Mouse (Mus musculus): ENCODE data around the gene Apbb1ip. TPM values are rescaled to one million over a fixed set of nuclear protein-coding genes. Genes with fewer than 3 reads are reported as not detected.

The Apbb1ip gene
- polyA plus RNA-seq, 1 experiment from 2014 or later, result 0.35 TPM

GRCm38 (mm10) chr2:22790435-22790834 lies 16.5 kb downstream of the Apbb1ip start:
- H3K36me3 ChIP-seq (ENCODE audit: control insufficient read depth, insufficient read depth, low read length), result no peaks in the 10 kb centered on the region
- no peak overlapping the region for H3K27ac ChIP-seq (replicated peaks; ENCODE audit: low read depth, low read length)
- 0 out of 2 replicates have a peak, but pooled peaks cover 2% of the 10 kb centered on the region for H3K9me3 ChIP-seq (ENCODE audit: control insufficient read depth, low read length)
- no peaks in the 10 kb centered on the region for H3K27me3 ChIP-seq (ENCODE audit: control insufficient read depth, insufficient read depth, low read length)
- no peaks in the 10 kb centered on the region for H3K4me1 ChIP-seq (ENCODE audit: control insufficient read depth, insufficient read depth, low read length)
- no peak overlapping the region for H3K4me2 ChIP-seq (ENCODE audit: low read depth, severe bottlenecking)
- ATAC-seq (ENCODE audit: insufficient number of reproducible peaks, low FRiP score, low TSS enrichment, low read depth) (no peak), DNase-seq (ENCODE audit: low spot score) (no peak)
- 52% methylated on average over 1 of the region's 1 CpGs for WGBS
- H3K4me3 ChIP-seq (ENCODE audit: low read depth, low read length), result no peak overlapping the region
- no peak overlapping the region for H3K9ac ChIP-seq (ENCODE audit: low read length)

- Histone ChIP-seq H3K4me1 (ENCODE audit: control insufficient read depth, insufficient read depth, low read length) (no peaks in the 10 kb centered on the region), H3K4me2 (ENCODE audit: low read depth, severe bottlenecking) (no peak overlapping the region), H3K27me3 (ENCODE audit: control insufficient read depth, insufficient read depth, low read length) (no peaks in the 10 kb centered on the region), H3K9ac (ENCODE audit: low read length) (no peak overlapping the region), H3K4me3 (ENCODE audit: low read depth, low read length) (no peak overlapping the region), H3K9me3 (ENCODE audit: control insufficient read depth, low read length) (0 out of 2 replicates have a peak, but pooled peaks cover 2% of the 10 kb centered on the region), H3K27ac (replicated peaks; ENCODE audit: low read depth, low read length) (no peak overlapping the region), H3K36me3 (ENCODE audit: control insufficient read depth, insufficient read depth, low read length) (no peaks in the 10 kb centered on the region)
- DNase-seq (ENCODE audit: low spot score) (no peak), ATAC-seq (ENCODE audit: insufficient number of reproducible peaks, low FRiP score, low TSS enrichment, low read depth) (no peak)
- 74% methylated on average over 3 of the region's 3 CpGs for WGBS
Observed at GRCm38 (mm10) chr2:22795087-22795486, 21.2 kb downstream of the Apbb1ip start.

- Histone ChIP-seq H3K9me3 (ENCODE audit: control insufficient read depth, low read length) (0 out of 2 replicates have a peak, but pooled peaks cover 2% of the 10 kb centered on the region), H3K27ac (replicated peaks; ENCODE audit: low read depth, low read length) (no peak overlapping the region), H3K36me3 (ENCODE audit: control insufficient read depth, insufficient read depth, low read length) (no peaks in the 10 kb centered on the region), H3K4me2 (ENCODE audit: low read depth, severe bottlenecking) (no peak overlapping the region), H3K4me3 (ENCODE audit: low read depth, low read length) (no peak overlapping the region), H3K27me3 (ENCODE audit: control insufficient read depth, insufficient read depth, low read length) (no peaks in the 10 kb centered on the region), H3K4me1 (ENCODE audit: control insufficient read depth, insufficient read depth, low read length) (no peaks in the 10 kb centered on the region), H3K9ac (ENCODE audit: low read length) (no peak overlapping the region)
- DNase-seq (ENCODE audit: low spot score) (no peak), ATAC-seq (ENCODE audit: insufficient number of reproducible peaks, low FRiP score, low TSS enrichment, low read depth) (no peak)
Observed at GRCm38 (mm10) chr2:22796487-22796886, 22.6 kb downstream of the Apbb1ip start.

GRCm38 (mm10) chr2:22799430-22800041 lies 25.6 kb downstream of the Apbb1ip start:
- Histone ChIP-seq H3K27me3 (ENCODE audit: control insufficient read depth, insufficient read depth, low read length) (no peaks in the 10 kb centered on the region), H3K36me3 (ENCODE audit: control insufficient read depth, insufficient read depth, low read length) (no peaks in the 10 kb centered on the region), H3K4me3 (ENCODE audit: low read depth, low read length) (no peak overlapping the region), H3K9me3 (ENCODE audit: control insufficient read depth, low read length) (0 out of 2 replicates have a peak, but pooled peaks cover 2% of the 10 kb centered on the region), H3K4me1 (ENCODE audit: control insufficient read depth, insufficient read depth, low read length) (no peaks in the 10 kb centered on the region), H3K9ac (ENCODE audit: low read length) (no peak overlapping the region), H3K4me2 (ENCODE audit: low read depth, severe bottlenecking) (no peak overlapping the region), H3K27ac (replicated peaks; ENCODE audit: low read depth, low read length) (no peak overlapping the region)
- DNase-seq (ENCODE audit: low spot score) (no peak), ATAC-seq (ENCODE audit: insufficient number of reproducible peaks, low FRiP score, low TSS enrichment, low read depth) (no peak)
- whole genome bisulfite sequencing, result 82% methylated on average over 2 of the region's 2 CpGs

GRCm38 (mm10) chr2:22805589-22805988 lies 31.7 kb downstream of the Apbb1ip start:
- Histone ChIP-seq H3K4me1 (ENCODE audit: control insufficient read depth, insufficient read depth, low read length) (no peaks in the 10 kb centered on the region), H3K4me3 (ENCODE audit: low read depth, low read length) (no peak overlapping the region), H3K27ac (replicated peaks; ENCODE audit: low read depth, low read length) (no peak overlapping the region), H3K9ac (ENCODE audit: low read length) (no peak overlapping the region), H3K27me3 (ENCODE audit: control insufficient read depth, insufficient read depth, low read length) (no peaks in the 10 kb centered on the region), H3K4me2 (ENCODE audit: low read depth, severe bottlenecking) (no peak overlapping the region), H3K36me3 (ENCODE audit: control insufficient read depth, insufficient read depth, low read length) (no peaks in the 10 kb centered on the region), H3K9me3 (ENCODE audit: control insufficient read depth, low read length) (no peaks in the 10 kb centered on the region)
- no peak for DNase-seq (ENCODE audit: low spot score)
- 74% methylated on average over 2 of the region's 2 CpGs for WGBS
- no peak for ATAC-seq (ENCODE audit: insufficient number of reproducible peaks, low FRiP score, low TSS enrichment, low read depth)

GRCm38 (mm10) chr2:22806576-22806975 lies 32.7 kb downstream of the Apbb1ip start:
- Histone ChIP-seq H3K4me1 (ENCODE audit: control insufficient read depth, insufficient read depth, low read length) (no peaks in the 10 kb centered on the region), H3K9ac (ENCODE audit: low read length) (no peak overlapping the region), H3K4me2 (ENCODE audit: low read depth, severe bottlenecking) (no peak overlapping the region), H3K9me3 (ENCODE audit: control insufficient read depth, low read length) (no peaks in the 10 kb centered on the region), H3K27me3 (ENCODE audit: control insufficient read depth, insufficient read depth, low read length) (no peaks in the 10 kb centered on the region), H3K27ac (replicated peaks; ENCODE audit: low read depth, low read length) (no peak overlapping the region), H3K36me3 (ENCODE audit: control insufficient read depth, insufficient read depth, low read length) (no peaks in the 10 kb centered on the region), H3K4me3 (ENCODE audit: low read depth, low read length) (no peak overlapping the region)
- WGBS, result 93% methylated on average over 1 of the region's 1 CpGs
- no peak for DNase-seq (ENCODE audit: low spot score)
- no peak for ATAC-seq (ENCODE audit: insufficient number of reproducible peaks, low FRiP score, low TSS enrichment, low read depth)

- no peaks in the 10 kb centered on the region for H3K9me3 ChIP-seq (ENCODE audit: control insufficient read depth, low read length)
- no peaks in the 10 kb centered on the region for H3K36me3 ChIP-seq (ENCODE audit: control insufficient read depth, insufficient read depth, low read length)
- H3K4me3 ChIP-seq (ENCODE audit: low read depth, low read length), result no peak overlapping the region
- no peak overlapping the region for H3K9ac ChIP-seq (ENCODE audit: low read length)
- no peak for DNase-seq (ENCODE audit: low spot score)
- ATAC-seq (ENCODE audit: insufficient number of reproducible peaks, low FRiP score, low TSS enrichment, low read depth), result no peak; the same call in 1 of the 2 replicates
- no peaks in the 10 kb centered on the region for H3K27me3 ChIP-seq (ENCODE audit: control insufficient read depth, insufficient read depth, low read length)
- 26% methylated on average over 1 of the region's 1 CpGs for WGBS
- H3K4me1 ChIP-seq (ENCODE audit: control insufficient read depth, insufficient read depth, low read length), result no peaks in the 10 kb centered on the region
- no peak overlapping the region for H3K27ac ChIP-seq (replicated peaks; ENCODE audit: low read depth, low read length)
- no peak overlapping the region for H3K4me2 ChIP-seq (ENCODE audit: low read depth, severe bottlenecking)
Observed at GRCm38 (mm10) chr2:22807312-22807711, 33.4 kb downstream of the Apbb1ip start.

- Histone ChIP-seq H3K27me3 (ENCODE audit: control insufficient read depth, insufficient read depth, low read length) (no peaks in the 10 kb centered on the region), H3K4me2 (ENCODE audit: low read depth, severe bottlenecking) (no peak overlapping the region), H3K36me3 (ENCODE audit: control insufficient read depth, insufficient read depth, low read length) (no peaks in the 10 kb centered on the region), H3K9me3 (ENCODE audit: control insufficient read depth, low read length) (no peaks in the 10 kb centered on the region), H3K4me3 (ENCODE audit: low read depth, low read length) (no peak overlapping the region), H3K9ac (ENCODE audit: low read length) (no peak overlapping the region), H3K4me1 (ENCODE audit: control insufficient read depth, insufficient read depth, low read length) (no peaks in the 10 kb centered on the region), H3K27ac (replicated peaks; ENCODE audit: low read depth, low read length) (no peak overlapping the region)
- ATAC-seq (ENCODE audit: insufficient number of reproducible peaks, low FRiP score, low TSS enrichment, low read depth) (no peak), DNase-seq (ENCODE audit: low spot score) (no peak)
- 85% methylated on average over 4 of the region's 4 CpGs for WGBS
Observed at GRCm38 (mm10) chr2:22810851-22811250, 37.0 kb downstream of the Apbb1ip start.

GRCm38 (mm10) chr2:22811466-22811865 lies 37.6 kb downstream of the Apbb1ip start:
- Histone ChIP-seq H3K4me1 (ENCODE audit: control insufficient read depth, insufficient read depth, low read length) (no peaks in the 10 kb centered on the region), H3K27ac (replicated peaks; ENCODE audit: low read depth, low read length) (no peak overlapping the region), H3K4me3 (ENCODE audit: low read depth, low read length) (no peak overlapping the region), H3K27me3 (ENCODE audit: control insufficient read depth, insufficient read depth, low read length) (no peaks in the 10 kb centered on the region), H3K9me3 (ENCODE audit: control insufficient read depth, low read length) (no peaks in the 10 kb centered on the region), H3K36me3 (ENCODE audit: control insufficient read depth, insufficient read depth, low read length) (no peaks in the 10 kb centered on the region), H3K4me2 (ENCODE audit: low read depth, severe bottlenecking) (no peak overlapping the region), H3K9ac (ENCODE audit: low read length) (no peak overlapping the region)
- no peak for DNase-seq (ENCODE audit: low spot score)
- no peak for ATAC-seq (ENCODE audit: insufficient number of reproducible peaks, low FRiP score, low TSS enrichment, low read depth)
- WGBS, result 87% methylated on average over 8 of the region's 8 CpGs
